Mouse (Mus musculus) embryonic facial prominence, embryonic 10.5 days (tissue): Measurements from ENCODE around the gene Ptprn2. TPM values are rescaled to one million over a fixed set of nuclear protein-coding genes. Genes with fewer than 3 reads are reported as not detected.
A peak's percentile ranks its signal among the peaks of the same experiment; 100 is the strongest.

Source experiments
- DNase-seq: peaks from one replicate; pipeline ENCODE4 v3.0.0-alpha.2; 2017; ENCODE audit warnings: low spot score
- H3K27ac ChIP-seq: fragments of 300-500 bp; sonication (generic); replicated peaks from 2 replicates; pipeline ENCODE4 v1.5.1; 2016; ENCODE audit warnings: mild to moderate bottlenecking
- H3K27me3 ChIP-seq: fragments of 300-500 bp; sonication (generic); replicated peaks from 2 replicates; pipeline ENCODE4 v1.6.1; 2016; ENCODE audit warnings: low read depth, mild to moderate bottlenecking; ENCODE audit not compliant: poor library complexity, severe bottlenecking
- H3K36me3 ChIP-seq: fragments of 300-500 bp; sonication (generic); replicated peaks from 2 replicates; pipeline ENCODE4 v1.6.1; 2016; ENCODE audit warnings: mild to moderate bottlenecking, moderate library complexity
- H3K4me1 ChIP-seq: fragments of 300-500 bp; sonication (generic); 2 replicates; pipeline ENCODE4 v1.6.1; 2016
- H3K4me3 ChIP-seq: fragments of 300-500 bp; sonication (generic); 2 replicates; pipeline ENCODE4 v1.5.1; 2016; ENCODE audit warnings: mild to moderate bottlenecking, moderate library complexity
- H3K9me3 ChIP-seq: fragments of 300-500 bp; sonication (generic); 2 replicates; pipeline ENCODE4 v1.6.1; 2016; ENCODE audit warnings: mild to moderate bottlenecking
- WGBS: fragments of 180-500 bp; shearing (Covaris S2); methylation state at CpG from one replicate; pipeline ENCODE4 v1.1.7; 2016; 5-methylcytosine and 5-hydroxymethylcytosine counted together
- polyA plus RNA-seq: library from polyadenylated mRNA; unstranded; fragments of >200 nt; fragmentation: Nextera tagmentation; extraction: Ambion mirVana; gene quantifications from 2 replicates; pipeline ENCODE4 v1.2.1, GENCODE M21; 2016

Gene Ptprn2
- polyA plus RNA-seq, 1 experiment from 2014 or later = 1.4 TPM

- 51% methylated on average over 3 of the region's 3 CpGs for WGBS
- peaks cover 86% of the 10 kb centered on the region for H3K4me1 ChIP-seq
- peak overlapping the region; percentile 77 for H3K4me3 ChIP-seq
- H3K27ac ChIP-seq = peak overlapping the region; percentile 89; the same call in 1 of the 2 replicates
- peaks cover 100% of the 10 kb centered on the region for H3K27me3 ChIP-seq
- H3K36me3 ChIP-seq = peaks cover 8% of the 10 kb centered on the region; the same call in 1 of the 2 replicates
- no peaks in the 10 kb centered on the region for H3K9me3 ChIP-seq
- no peak for DNase-seq
Observed at GRCm38 (mm10) chr12:117156786-117157185, 671.3 kb downstream of the Ptprn2 start.

DNA sequence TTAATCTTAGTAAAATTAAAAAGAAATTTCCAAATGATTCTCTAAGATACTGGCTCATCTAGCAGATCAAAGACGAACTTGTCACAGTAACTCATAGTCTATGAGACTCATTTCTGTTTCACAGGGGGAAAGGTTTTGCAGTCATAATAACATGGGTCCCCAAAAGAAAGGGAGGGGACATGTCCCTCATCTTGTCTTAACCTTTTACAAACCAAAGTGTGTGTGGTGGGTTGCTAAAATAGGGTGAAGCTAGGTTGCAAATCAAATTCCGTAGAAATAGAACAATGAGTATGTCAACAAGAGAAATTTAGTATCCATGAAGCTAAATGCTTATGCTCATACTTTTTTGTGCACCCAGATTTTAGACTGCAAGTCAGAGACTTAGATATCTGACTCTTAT lies 671.7 kb downstream of the Ptprn2 start:
- Histone ChIP-seq H3K27me3 (peaks cover 100% of the 10 kb centered on the region), H3K4me3 (peak overlapping the region; percentile 77), H3K4me1 (peaks cover 86% of the 10 kb centered on the region), H3K36me3 (peaks cover 13% of the 10 kb centered on the region; the same call in 1 of the 2 replicates), H3K27ac (no peak overlapping the region), H3K9me3 (no peaks in the 10 kb centered on the region)
- DNase-seq = no peak
- WGBS = 58% methylated on average over 2 of the region's 2 CpGs

DNA sequence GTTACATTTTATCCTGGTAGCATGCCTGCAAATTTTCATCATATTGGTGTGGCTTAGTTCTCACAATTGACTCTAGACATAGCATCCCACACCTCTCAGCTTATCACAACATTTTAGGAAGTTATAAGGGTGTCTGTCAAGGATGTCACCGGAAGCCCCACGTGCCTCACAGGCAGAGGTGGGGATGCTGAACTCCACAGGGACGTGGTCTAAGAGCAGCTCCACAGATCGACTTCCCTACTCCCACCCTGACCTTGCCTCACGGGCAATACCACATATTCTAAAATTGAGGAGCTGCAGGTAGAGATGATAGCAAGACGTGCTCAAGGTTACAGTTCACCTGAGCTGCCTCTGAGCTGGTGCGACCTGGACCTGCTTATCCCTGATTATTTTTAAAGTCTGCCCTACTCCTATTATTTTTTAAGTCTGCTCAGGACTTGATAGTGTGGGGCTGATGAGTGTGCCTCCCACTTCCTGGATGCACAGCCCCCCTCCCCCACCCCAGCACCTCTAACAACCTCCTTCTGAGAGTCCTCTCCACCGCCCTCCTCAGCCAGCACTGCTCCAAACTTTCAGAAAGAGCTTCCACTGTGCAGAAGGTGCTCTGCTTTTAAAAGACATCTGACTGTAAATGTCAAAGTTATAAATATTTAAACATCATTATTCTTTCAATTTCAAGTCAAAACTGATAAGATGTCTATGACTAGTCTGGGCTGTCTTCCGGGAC lies 672.3 kb downstream of the Ptprn2 start:
- Histone ChIP-seq H3K4me3 (peak overlapping the region; percentile 77), H3K27me3 (peaks cover 98% of the 10 kb centered on the region)
- WGBS = 23% methylated on average over 9 of the region's 9 CpGs

DNA sequence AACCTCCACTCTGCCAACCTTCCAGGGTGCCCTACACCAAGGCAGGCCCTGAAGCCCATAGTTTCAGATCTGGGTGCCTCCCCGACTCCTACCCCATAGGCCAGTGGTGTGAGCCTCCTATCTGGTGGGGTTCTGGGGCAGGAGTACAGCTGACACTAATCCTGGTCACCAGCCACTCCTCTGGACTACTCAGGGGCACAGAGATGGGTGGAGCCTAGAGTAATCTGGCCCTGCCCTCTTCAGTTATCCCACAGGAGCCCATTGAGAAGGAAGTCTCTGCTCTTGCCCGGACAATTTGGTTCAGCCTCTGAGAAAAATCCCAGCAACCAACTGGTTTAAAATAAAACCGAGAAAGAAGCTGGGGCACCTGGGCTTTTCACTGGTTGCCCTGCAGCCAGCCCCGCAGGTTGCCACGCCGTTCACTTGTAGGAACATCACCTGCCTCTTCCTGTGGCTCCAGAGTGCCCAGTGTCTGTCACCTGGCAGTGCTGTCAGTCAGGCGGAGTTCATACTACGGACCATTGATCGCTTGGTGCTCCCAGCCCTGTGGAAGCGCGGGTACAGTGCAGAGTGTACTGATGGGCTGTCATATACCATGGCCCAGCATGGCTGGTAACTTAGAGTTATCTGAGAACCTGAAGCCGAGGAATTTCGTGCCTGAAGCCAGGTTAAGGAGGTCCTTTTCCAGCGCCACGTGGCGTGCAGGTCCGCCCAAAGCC lies 673.6 kb downstream of the Ptprn2 start:
- Histone ChIP-seq H3K27ac (peak overlapping the region; percentile 72; the same call in 1 of the 2 replicates), H3K36me3 (peaks cover 13% of the 10 kb centered on the region; the same call in 1 of the 2 replicates), H3K27me3 (peaks cover 88% of the 10 kb centered on the region), H3K4me1 (peaks cover 70% of the 10 kb centered on the region), H3K4me3 (peak overlapping the region; percentile 51), H3K9me3 (no peaks in the 10 kb centered on the region)
- DNase-seq = no peak
- 13% methylated on average over 17 of the region's 17 CpGs for WGBS

More for the DNA sequence above, 672.3 kb downstream of the Ptprn2 start:
- no peak for DNase-seq
- H3K4me1 ChIP-seq = peaks cover 81% of the 10 kb centered on the region
- H3K9me3 ChIP-seq = no peaks in the 10 kb centered on the region
- H3K36me3 ChIP-seq = peaks cover 13% of the 10 kb centered on the region; the same call in 1 of the 2 replicates
- H3K27ac ChIP-seq = no peak overlapping the region

DNA sequence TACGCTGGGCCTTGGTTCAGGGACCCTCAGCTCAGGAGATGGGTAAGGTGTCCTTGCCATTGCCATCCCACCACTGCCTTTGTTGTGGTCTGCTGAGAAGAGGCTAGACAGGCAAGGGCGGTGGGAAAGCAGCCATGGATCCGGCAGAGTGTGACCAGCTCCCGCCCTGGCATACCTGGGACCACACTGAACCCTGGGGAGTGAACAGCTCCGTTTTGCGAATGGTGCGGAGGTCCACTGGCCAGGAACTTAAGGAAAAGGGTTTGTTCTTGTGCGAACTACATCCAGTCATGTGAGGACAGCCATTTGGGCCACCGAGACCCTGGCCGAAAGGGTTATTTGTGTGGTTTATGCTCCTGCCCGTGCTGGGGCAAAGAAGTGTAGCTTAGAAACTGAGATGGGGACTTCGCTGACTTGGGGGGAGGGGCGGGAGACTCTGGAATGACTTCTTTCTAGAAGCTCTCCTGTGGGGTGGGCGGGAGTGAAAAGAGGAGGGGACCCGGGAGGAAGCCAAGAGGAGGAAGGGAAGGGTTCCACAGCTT lies 674.2 kb downstream of the Ptprn2 start:
- Histone ChIP-seq H3K27me3 (peaks cover 83% of the 10 kb centered on the region), H3K4me1 (peaks cover 64% of the 10 kb centered on the region), H3K4me3 (peak overlapping the region; percentile 51), H3K36me3 (peaks cover 13% of the 10 kb centered on the region; the same call in 1 of the 2 replicates), H3K9me3 (no peaks in the 10 kb centered on the region), H3K27ac (peak overlapping the region; percentile 72)
- 7% methylated on average over 15 of the region's 15 CpGs for WGBS
- peak; percentile 36 for DNase-seq

- H3K27me3 ChIP-seq = peaks cover 81% of the 10 kb centered on the region
Observed at GRCm38 (mm10) chr12:117160211-117160891, 674.8 kb downstream of the Ptprn2 start.

DNA sequence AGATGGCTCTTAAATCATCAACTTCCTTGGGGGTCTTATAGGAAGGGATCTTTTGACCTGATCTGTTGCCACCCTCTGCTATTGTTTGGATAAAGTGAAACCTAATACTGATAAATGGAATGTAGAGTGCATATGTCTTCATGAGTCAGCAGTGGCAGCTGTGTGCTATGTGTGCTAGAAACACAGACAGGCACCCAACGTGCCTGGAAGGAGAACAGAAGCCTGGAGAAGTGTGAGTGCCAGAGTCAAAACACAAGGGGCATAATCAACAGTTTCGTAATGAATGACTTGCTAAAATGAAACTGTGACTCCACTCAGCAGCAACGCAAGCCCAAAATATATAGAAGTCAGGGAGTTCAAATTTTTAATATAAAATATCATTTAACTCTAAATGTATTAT lies 676.7 kb downstream of the Ptprn2 start:
- no peak for DNase-seq
- Histone ChIP-seq H3K36me3 (peaks cover 13% of the 10 kb centered on the region; the same call in 1 of the 2 replicates), H3K27me3 (peaks cover 63% of the 10 kb centered on the region), H3K9me3 (no peaks in the 10 kb centered on the region), H3K4me3 (no peak overlapping the region), H3K27ac (no peak overlapping the region), H3K4me1 (peaks cover 54% of the 10 kb centered on the region)
- 71% methylated on average over 3 of the region's 3 CpGs for WGBS

More at GRCm38 (mm10) chr12:117160211-117160891, 674.8 kb downstream of the Ptprn2 start:
- WGBS = 3% methylated on average over 30 of the region's 30 CpGs
- H3K36me3 ChIP-seq = peaks cover 13% of the 10 kb centered on the region; the same call in 1 of the 2 replicates
- peak; percentile 56 for DNase-seq
- peak overlapping the region; percentile 51 for H3K4me3 ChIP-seq
- H3K9me3 ChIP-seq = no peaks in the 10 kb centered on the region
- H3K4me1 ChIP-seq = peaks cover 58% of the 10 kb centered on the region
- H3K27ac ChIP-seq = peak overlapping the region; percentile 72

- WGBS = 68% methylated on average over 3 of the region's 3 CpGs
- no peak for DNase-seq
- Histone ChIP-seq H3K36me3 (peaks cover 21% of the 10 kb centered on the region), H3K27ac (no peak overlapping the region), H3K9me3 (no peaks in the 10 kb centered on the region), H3K27me3 (peaks cover 47% of the 10 kb centered on the region), H3K4me1 (peaks cover 53% of the 10 kb centered on the region), H3K4me3 (no peak overlapping the region)
Observed at GRCm38 (mm10) chr12:117163789-117164188, 678.3 kb downstream of the Ptprn2 start.

DNA sequence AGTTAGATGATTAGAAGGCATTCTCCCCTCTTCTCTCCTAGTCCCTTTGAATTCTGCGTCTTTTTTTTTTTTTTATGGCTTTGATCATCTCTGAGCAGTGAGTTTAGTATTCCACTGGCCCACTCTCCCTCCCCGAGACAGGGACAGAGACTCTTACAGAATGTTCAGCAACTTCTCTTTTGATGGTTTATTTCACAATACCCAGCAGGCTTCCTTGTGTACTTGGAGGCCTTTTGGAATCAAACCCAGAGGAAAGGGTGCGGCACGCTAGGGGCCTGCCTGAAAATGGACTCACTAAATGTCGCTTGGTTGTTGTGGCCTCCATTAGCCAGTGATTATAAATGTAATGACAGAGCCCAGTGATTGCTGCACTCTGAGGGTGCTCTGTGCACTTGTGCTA lies 680.7 kb downstream of the Ptprn2 start:
- no peak for DNase-seq
- peaks cover 51% of the 10 kb centered on the region for H3K4me1 ChIP-seq
- 79% methylated on average over 5 of the region's 5 CpGs for WGBS
- peaks cover 22% of the 10 kb centered on the region for H3K27me3 ChIP-seq
- peaks cover 16% of the 10 kb centered on the region for H3K36me3 ChIP-seq
- no peak overlapping the region for H3K27ac ChIP-seq
- no peaks in the 10 kb centered on the region for H3K9me3 ChIP-seq
- H3K4me3 ChIP-seq = no peak overlapping the region

GRCm38 (mm10) chr12:117169670-117170069 lies 684.1 kb downstream of the Ptprn2 start:
- Histone ChIP-seq H3K4me3 (no peak overlapping the region), H3K4me1 (peaks cover 73% of the 10 kb centered on the region), H3K36me3 (peaks cover 8% of the 10 kb centered on the region), H3K9me3 (no peaks in the 10 kb centered on the region), H3K27ac (0 out of 2 replicates have a peak overlapping the region, but pooled peaks have one; percentile 52), H3K27me3 (peaks cover 19% of the 10 kb centered on the region; the same call in 1 of the 2 replicates)
- 47% methylated on average over 5 of the region's 5 CpGs for WGBS
- DNase-seq = no peak

GRCm38 (mm10) chr12:117172529-117172884 lies 687.0 kb downstream of the Ptprn2 start:
- Histone ChIP-seq H3K27me3 (peaks cover 17% of the 10 kb centered on the region; the same call in 1 of the 2 replicates), H3K9me3 (no peaks in the 10 kb centered on the region), H3K36me3 (peaks cover 7% of the 10 kb centered on the region), H3K27ac (peak overlapping the region; percentile 78), H3K4me3 (peak overlapping the region; percentile 36; the same call in 1 of the 2 replicates), H3K4me1 (peaks cover 89% of the 10 kb centered on the region)
- no peak for DNase-seq
- 37% methylated on average over 2 of the region's 2 CpGs for WGBS
